Mouse (Mus musculus): ENCODE data around the gene Arl15. TPM values are rescaled to one million over a fixed set of nuclear protein-coding genes. Genes with fewer than 3 reads are reported as not detected.

Gene Arl15
- polyA plus RNA-seq, 1 experiment from 2014 or later: 8.7 TPM

DNA sequence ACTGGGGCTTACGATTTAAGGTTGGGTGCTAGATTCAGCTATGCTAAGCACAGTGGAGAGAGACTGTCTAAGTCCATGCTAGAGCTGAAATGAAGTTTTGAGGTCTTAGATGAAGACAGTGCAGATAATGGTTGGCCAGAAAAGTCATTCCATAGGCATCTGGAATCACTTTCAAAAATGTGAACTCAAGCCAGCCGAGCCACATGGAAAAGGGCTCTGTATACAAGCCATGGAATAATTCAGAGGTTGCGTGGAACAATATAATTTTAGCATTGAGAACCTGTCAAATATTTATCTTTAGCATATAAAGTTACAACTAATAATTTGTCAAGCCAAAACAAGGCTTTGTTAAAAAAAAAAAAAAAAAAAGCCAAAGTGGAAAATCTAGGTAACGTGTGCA, 182.6 kb downstream of the Arl15 start:
- H3K4me1 ChIP-seq (replicated peaks; ENCODE audit: control insufficient read depth, insufficient read depth, low read length): no peaks in the 10 kb centered on the region
- H3K27me3 ChIP-seq (replicated peaks; ENCODE audit: control insufficient read depth, insufficient read depth, low read length): no peaks in the 10 kb centered on the region
- H3K4me3 ChIP-seq (ENCODE audit: low read depth, low read length): no peak overlapping the region
- no peak overlapping the region for H3K27ac ChIP-seq (ENCODE audit: low read depth, low read length)
- WGBS: 93% methylated on average over 4 of the region's 4 CpGs
- ATAC-seq (replicated peaks; ENCODE audit: low FRiP score) (no peak), DNase-seq (ENCODE audit: low spot score) (no peak)
- no peak overlapping the region for H3K9ac ChIP-seq (ENCODE audit: low read depth, low read length)
- no peak overlapping the region for H3K4me2 ChIP-seq
- no peaks in the 10 kb centered on the region for H3K36me3 ChIP-seq (ENCODE audit: control insufficient read depth, insufficient read depth, low read length)
- no peaks in the 10 kb centered on the region for H3K9me3 ChIP-seq (ENCODE audit: control insufficient read depth, low read length)

DNA sequence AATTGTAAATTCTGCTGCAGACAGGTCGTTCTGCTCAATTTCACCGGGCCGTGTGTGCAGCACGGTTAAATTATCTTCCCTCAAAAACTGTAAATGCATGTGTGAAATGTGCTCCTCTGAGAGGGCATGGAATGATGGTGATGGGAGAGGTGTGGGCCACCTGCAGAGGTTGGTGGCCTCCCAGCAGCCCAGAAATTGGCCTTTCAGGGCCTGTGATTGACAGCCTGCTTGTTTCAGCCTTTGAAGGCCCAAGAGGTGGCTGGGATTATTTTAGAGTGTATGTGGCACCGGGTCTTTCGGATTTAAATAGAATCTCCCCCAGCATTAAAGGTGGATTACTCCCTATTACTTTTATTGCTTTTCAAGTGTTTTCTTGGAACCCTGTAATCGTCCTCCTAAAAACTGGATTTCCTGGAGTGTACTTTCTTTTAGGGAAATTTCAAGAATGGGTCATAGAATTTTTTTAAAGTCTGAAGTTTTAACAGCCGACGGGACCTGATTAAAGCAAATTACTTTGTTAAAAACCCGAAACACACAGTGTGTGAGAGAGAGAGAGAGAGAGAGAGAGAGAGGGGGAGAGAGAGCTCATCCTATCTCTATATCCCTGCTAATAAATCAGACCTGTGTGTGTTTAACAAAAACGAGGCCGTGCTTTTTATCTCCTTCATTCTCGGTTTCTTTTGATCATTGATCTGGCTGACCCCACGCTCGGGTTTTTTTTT, 186.6 kb downstream of the Arl15 start:
- no peaks in the 10 kb centered on the region for H3K27me3 ChIP-seq (replicated peaks; ENCODE audit: control insufficient read depth, insufficient read depth, low read length)
- H3K4me2 ChIP-seq: no peak overlapping the region
- no peak for ATAC-seq (replicated peaks; ENCODE audit: low FRiP score)
- DNase-seq (ENCODE audit: low spot score): no peak
- no peaks in the 10 kb centered on the region for H3K36me3 ChIP-seq (ENCODE audit: control insufficient read depth, insufficient read depth, low read length)
- no peak overlapping the region for H3K27ac ChIP-seq (ENCODE audit: low read depth, low read length)
- H3K4me1 ChIP-seq (replicated peaks; ENCODE audit: control insufficient read depth, insufficient read depth, low read length): no peaks in the 10 kb centered on the region
- no peak overlapping the region for H3K4me3 ChIP-seq (ENCODE audit: low read depth, low read length)
- WGBS: 66% methylated on average over 15 of the region's 15 CpGs
- H3K9ac ChIP-seq (ENCODE audit: low read depth, low read length): no peak overlapping the region
- H3K9me3 ChIP-seq (ENCODE audit: control insufficient read depth, low read length): no peaks in the 10 kb centered on the region

DNA sequence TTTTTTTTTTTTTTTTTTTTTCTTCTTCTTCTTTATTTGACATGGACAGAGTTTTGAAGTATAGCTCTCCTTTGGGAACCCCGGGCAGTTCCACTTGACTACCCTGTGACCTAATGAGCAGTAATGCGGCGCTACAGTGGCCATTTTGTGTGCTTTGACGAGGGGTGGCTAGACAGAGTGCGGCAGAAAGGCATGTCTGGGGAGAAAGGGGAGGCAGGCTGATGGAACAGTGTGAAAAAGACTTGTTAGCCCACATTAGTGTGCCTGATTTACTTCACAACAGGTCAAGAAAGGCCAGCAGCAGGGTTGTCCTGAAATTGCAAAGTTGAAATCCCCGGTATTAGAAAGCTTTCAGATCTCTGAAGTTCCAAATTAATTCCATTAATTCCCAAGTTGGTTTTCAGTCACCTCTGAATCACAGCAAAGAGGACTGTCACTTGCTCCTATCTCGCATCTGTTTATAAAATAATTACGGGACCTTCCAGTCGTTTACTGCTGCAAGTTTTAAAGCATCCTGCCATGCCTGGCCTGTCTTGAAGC, 187.2 kb downstream of the Arl15 start:
- no peak for ATAC-seq (replicated peaks; ENCODE audit: low FRiP score)

DNA sequence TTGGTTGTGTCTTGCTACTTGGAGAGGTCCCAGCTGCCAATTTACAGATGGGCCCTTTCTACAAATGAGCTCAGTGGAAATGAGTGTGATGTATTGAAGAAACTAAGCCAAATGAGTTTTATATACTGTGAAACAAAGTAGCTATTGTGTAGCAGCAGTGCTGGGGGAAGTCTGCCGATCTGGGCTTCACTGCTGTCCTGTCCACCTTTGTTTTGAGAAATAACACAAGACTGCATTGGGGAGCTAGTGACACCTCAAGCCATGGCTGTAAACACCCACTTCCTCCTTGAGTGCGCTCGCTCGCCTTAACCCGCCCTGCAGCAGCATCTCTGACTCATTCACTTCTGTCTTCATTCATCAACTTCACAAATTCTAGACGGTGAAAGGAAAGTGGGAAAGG, 189.3 kb downstream of the Arl15 start:
- no peak overlapping the region for H3K4me2 ChIP-seq
- ATAC-seq (replicated peaks; ENCODE audit: low FRiP score) (no peak), DNase-seq (ENCODE audit: low spot score) (no peak)
- no peaks in the 10 kb centered on the region for H3K36me3 ChIP-seq (ENCODE audit: control insufficient read depth, insufficient read depth, low read length)
- no peaks in the 10 kb centered on the region for H3K9me3 ChIP-seq (ENCODE audit: control insufficient read depth, low read length)
- no peaks in the 10 kb centered on the region for H3K27me3 ChIP-seq (replicated peaks; ENCODE audit: control insufficient read depth, insufficient read depth, low read length)
- H3K4me1 ChIP-seq (replicated peaks; ENCODE audit: control insufficient read depth, insufficient read depth, low read length): no peaks in the 10 kb centered on the region
- no peak overlapping the region for H3K9ac ChIP-seq (ENCODE audit: low read depth, low read length)
- WGBS: 50% methylated on average over 6 of the region's 6 CpGs
- no peak overlapping the region for H3K27ac ChIP-seq (ENCODE audit: low read depth, low read length)
- H3K4me3 ChIP-seq (ENCODE audit: low read depth, low read length): no peak overlapping the region

More for the DNA sequence above, 187.2 kb downstream of the Arl15 start:
- Histone ChIP-seq H3K4me1 (replicated peaks; ENCODE audit: control insufficient read depth, insufficient read depth, low read length) (no peaks in the 10 kb centered on the region), H3K9me3 (ENCODE audit: control insufficient read depth, low read length) (no peaks in the 10 kb centered on the region), H3K9ac (ENCODE audit: low read depth, low read length) (no peak overlapping the region), H3K36me3 (ENCODE audit: control insufficient read depth, insufficient read depth, low read length) (no peaks in the 10 kb centered on the region), H3K4me3 (ENCODE audit: low read depth, low read length) (no peak overlapping the region), H3K27ac (ENCODE audit: low read depth, low read length) (no peak overlapping the region), H3K4me2 (no peak overlapping the region), H3K27me3 (replicated peaks; ENCODE audit: control insufficient read depth, insufficient read depth, low read length) (no peaks in the 10 kb centered on the region)
- DNase-seq (ENCODE audit: low spot score): no peak
- 65% methylated on average over 9 of the region's 9 CpGs for WGBS

DNA sequence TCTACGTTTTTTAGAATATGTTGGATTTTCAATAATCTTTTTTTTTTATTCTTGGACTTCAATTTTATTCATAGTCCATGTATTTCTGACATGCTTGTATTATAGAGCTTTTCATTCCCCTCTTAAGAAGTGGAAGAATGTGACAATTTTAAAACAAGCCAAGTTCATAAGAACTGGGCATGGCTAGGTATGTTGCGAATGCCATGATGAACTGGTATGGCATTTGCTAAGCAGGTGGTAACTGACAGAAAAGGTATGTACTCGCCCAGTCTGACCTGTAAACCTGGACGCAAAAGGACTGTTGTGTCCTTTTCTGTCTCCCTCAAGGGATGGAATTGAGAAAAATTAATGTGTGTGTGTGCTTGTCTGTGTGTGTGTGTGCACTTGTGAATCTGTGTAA, 190.2 kb downstream of the Arl15 start:
- ATAC-seq (replicated peaks; ENCODE audit: low FRiP score) (no peak), DNase-seq (ENCODE audit: low spot score) (no peak)
- no peaks in the 10 kb centered on the region for H3K9me3 ChIP-seq (ENCODE audit: control insufficient read depth, low read length)
- H3K36me3 ChIP-seq (ENCODE audit: control insufficient read depth, insufficient read depth, low read length): no peaks in the 10 kb centered on the region
- no peaks in the 10 kb centered on the region for H3K27me3 ChIP-seq (replicated peaks; ENCODE audit: control insufficient read depth, insufficient read depth, low read length)
- no peak overlapping the region for H3K4me3 ChIP-seq (ENCODE audit: low read depth, low read length)
- 86% methylated on average over 4 of the region's 4 CpGs for WGBS
- H3K27ac ChIP-seq (ENCODE audit: low read depth, low read length): no peak overlapping the region
- H3K4me1 ChIP-seq (replicated peaks; ENCODE audit: control insufficient read depth, insufficient read depth, low read length): no peaks in the 10 kb centered on the region
- no peak overlapping the region for H3K4me2 ChIP-seq
- no peak overlapping the region for H3K9ac ChIP-seq (ENCODE audit: low read depth, low read length)

DNA sequence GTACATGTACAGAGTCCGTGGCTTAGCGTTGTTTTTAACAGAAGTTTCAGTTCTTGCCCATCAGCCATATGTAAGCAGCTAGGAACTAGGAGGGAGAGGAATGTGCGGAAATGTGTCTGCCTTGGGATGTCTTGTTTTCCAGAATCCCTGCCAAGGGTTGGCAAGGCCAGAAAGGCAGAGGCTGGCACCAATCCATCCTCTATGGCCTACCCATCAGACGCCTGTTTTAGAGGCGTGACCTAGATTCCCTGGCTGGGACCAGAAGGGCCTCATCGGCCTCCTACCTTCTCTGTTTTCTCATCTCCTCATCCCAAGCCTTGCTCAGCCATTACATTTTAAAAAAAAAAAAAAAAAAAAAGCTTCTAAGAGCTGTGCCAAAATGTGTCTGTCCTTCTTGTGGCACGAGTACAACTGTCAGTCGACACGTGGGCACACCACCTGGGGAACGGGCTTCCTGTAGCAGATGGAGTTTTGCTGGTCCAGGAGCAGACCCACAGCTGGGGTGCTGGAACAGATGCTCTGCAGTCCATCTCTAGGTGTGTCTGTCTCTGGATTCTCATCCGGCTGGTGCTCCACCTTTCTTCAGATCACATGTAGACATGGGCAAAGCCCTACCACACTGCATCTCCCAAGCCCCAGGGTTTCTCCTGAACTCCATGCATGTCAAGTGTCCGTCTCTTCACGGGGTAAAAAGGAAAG, 192.7 kb downstream of the Arl15 start:
- no peaks in the 10 kb centered on the region for H3K36me3 ChIP-seq (ENCODE audit: control insufficient read depth, insufficient read depth, low read length)
- H3K27ac ChIP-seq (ENCODE audit: low read depth, low read length): no peak overlapping the region
- ATAC-seq (replicated peaks; ENCODE audit: low FRiP score): no peak
- no peaks in the 10 kb centered on the region for H3K27me3 ChIP-seq (replicated peaks; ENCODE audit: control insufficient read depth, insufficient read depth, low read length)
- H3K9me3 ChIP-seq (ENCODE audit: control insufficient read depth, low read length): no peaks in the 10 kb centered on the region
- no peak overlapping the region for H3K4me2 ChIP-seq
- no peak overlapping the region for H3K4me3 ChIP-seq (ENCODE audit: low read depth, low read length)
- no peaks in the 10 kb centered on the region for H3K4me1 ChIP-seq (replicated peaks; ENCODE audit: control insufficient read depth, insufficient read depth, low read length)
- DNase-seq (ENCODE audit: low spot score): no peak
- 90% methylated on average over 13 of the region's 13 CpGs for WGBS
- no peak overlapping the region for H3K9ac ChIP-seq (ENCODE audit: low read depth, low read length)

DNA sequence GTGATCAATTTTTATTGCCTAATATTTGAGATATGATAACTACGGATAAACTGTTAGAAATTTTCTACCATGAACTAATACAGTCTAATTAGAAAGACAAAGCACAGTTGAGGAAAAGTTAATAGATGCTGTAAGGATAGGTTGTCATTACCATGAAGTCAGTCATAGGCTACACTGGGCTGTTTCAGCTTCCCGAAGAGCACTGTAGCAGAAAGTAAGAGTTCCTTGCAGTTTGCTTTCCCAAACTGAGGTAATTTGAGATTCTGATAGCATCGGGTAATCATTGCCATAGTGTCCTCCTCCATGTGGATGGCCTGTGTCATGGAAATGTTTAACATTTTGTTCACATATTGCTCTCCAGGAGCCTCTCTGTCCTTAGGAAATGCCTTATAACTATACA, 195.9 kb downstream of the Arl15 start:
- H3K9me3 ChIP-seq (ENCODE audit: control insufficient read depth, low read length): no peaks in the 10 kb centered on the region
- DNase-seq (ENCODE audit: low spot score) (no peak), ATAC-seq (replicated peaks; ENCODE audit: low FRiP score) (no peak)
- H3K4me3 ChIP-seq (ENCODE audit: low read depth, low read length): no peak overlapping the region
- H3K4me1 ChIP-seq (replicated peaks; ENCODE audit: control insufficient read depth, insufficient read depth, low read length): no peaks in the 10 kb centered on the region; the same call in 1 of the 2 replicates
- no peak overlapping the region for H3K27ac ChIP-seq (ENCODE audit: low read depth, low read length)
- WGBS: 86% methylated on average over 3 of the region's 3 CpGs
- no peak overlapping the region for H3K4me2 ChIP-seq
- no peaks in the 10 kb centered on the region for H3K36me3 ChIP-seq (ENCODE audit: control insufficient read depth, insufficient read depth, low read length)
- H3K27me3 ChIP-seq (replicated peaks; ENCODE audit: control insufficient read depth, insufficient read depth, low read length): no peaks in the 10 kb centered on the region
- no peak overlapping the region for H3K9ac ChIP-seq (ENCODE audit: low read depth, low read length)

DNA sequence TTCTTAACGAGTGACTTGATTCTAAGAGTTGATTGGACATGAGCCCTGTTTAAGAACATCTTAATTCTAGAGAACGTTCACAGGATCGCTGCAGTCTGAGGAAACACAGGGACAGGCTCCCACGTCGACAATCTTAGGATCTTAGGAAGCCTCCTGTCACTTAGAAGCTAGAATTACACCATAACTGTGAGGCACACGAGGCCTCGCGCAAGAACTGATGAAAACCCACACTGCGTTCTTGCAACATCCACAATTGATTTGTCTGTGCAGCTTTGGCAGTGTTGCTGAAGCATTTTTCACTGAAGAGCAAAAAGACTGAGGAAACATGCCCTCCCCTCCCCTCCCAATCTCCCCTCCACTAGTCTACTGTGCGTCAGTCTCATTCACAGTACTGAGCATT, 196.4 kb downstream of the Arl15 start:
- Histone ChIP-seq H3K4me1 (replicated peaks; ENCODE audit: control insufficient read depth, insufficient read depth, low read length) (no peaks in the 10 kb centered on the region; the same call in 1 of the 2 replicates), H3K4me3 (ENCODE audit: low read depth, low read length) (no peak overlapping the region), H3K27ac (ENCODE audit: low read depth, low read length) (no peak overlapping the region), H3K9me3 (ENCODE audit: control insufficient read depth, low read length) (no peaks in the 10 kb centered on the region), H3K4me2 (no peak overlapping the region), H3K36me3 (ENCODE audit: control insufficient read depth, insufficient read depth, low read length) (no peaks in the 10 kb centered on the region), H3K9ac (ENCODE audit: low read depth, low read length) (no peak overlapping the region), H3K27me3 (replicated peaks; ENCODE audit: control insufficient read depth, insufficient read depth, low read length) (no peaks in the 10 kb centered on the region)
- 86% methylated on average over 10 of the region's 10 CpGs for WGBS
- DNase-seq (ENCODE audit: low spot score): no peak
- ATAC-seq (replicated peaks; ENCODE audit: low FRiP score): no peak

DNA sequence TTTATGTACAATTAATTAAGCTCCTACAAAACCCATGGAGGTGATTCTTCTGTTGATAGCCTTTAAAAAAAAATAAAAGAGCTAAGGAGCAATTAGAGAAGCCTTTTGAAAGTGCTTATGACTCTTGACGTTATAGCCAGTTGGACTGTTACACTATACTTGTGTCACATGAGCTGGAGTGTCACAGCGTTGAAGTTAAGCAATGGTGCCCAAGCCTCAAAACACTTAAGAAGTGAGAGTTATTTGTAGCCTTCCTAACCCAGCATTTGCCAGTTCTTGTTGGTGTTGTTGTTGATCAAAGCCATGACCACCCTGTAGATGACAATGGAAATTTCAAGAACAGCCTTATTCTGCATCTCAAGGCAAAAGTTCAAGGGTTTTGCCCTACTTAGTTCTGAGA, 198.8 kb downstream of the Arl15 start:
- no peak overlapping the region for H3K4me2 ChIP-seq
- no peaks in the 10 kb centered on the region; the same call in 1 of the 2 replicates for H3K4me1 ChIP-seq (replicated peaks; ENCODE audit: control insufficient read depth, insufficient read depth, low read length)
- no peak overlapping the region for H3K9ac ChIP-seq (ENCODE audit: low read depth, low read length)
- WGBS: 87% methylated on average over 2 of the region's 2 CpGs
- H3K27ac ChIP-seq (ENCODE audit: low read depth, low read length): no peak overlapping the region
- no peak for DNase-seq (ENCODE audit: low spot score)
- no peak overlapping the region for H3K4me3 ChIP-seq (ENCODE audit: low read depth, low read length)
- ATAC-seq (replicated peaks; ENCODE audit: low FRiP score): no peak
- H3K9me3 ChIP-seq (ENCODE audit: control insufficient read depth, low read length): no peaks in the 10 kb centered on the region
- H3K36me3 ChIP-seq (ENCODE audit: control insufficient read depth, insufficient read depth, low read length): no peaks in the 10 kb centered on the region
- H3K27me3 ChIP-seq (replicated peaks; ENCODE audit: control insufficient read depth, insufficient read depth, low read length): no peaks in the 10 kb centered on the region

All from liver, embryonic 11.5 days (tissue).